Comparison of ENCODE assay signal across 13 mouse cellular contexts in genomic region chr17:45742371-45743147, GRCm38 (mm10). TPM values are rescaled to one million over a fixed set of nuclear protein-coding genes. Genes with fewer than 3 reads are reported as not detected.
DNase-seq lines count a peak whose midpoint lies in the region; ATAC-seq lines count a peak whose summit lies in the region.
"Had no signal": no experiment of that assay in that cellular context is flagged by ENCODE, and none has a peak within 500 bp of the region (broad histone marks: within the 10 kb centered on the region; RNA-seq: fewer than 3 reads in every experiment).

No protein-coding gene starts in this region.

- no peaks in the 10 kb centered on the region for H3K27me3 ChIP-seq in midbrain, embryonic 10.5 days (ENCODE audit: low read depth, poor library complexity, severe bottlenecking)
- H3K27me3 ChIP-seq in midbrain, embryonic 13.5 days, result no peaks in the 10 kb centered on the region
- no peaks in the 10 kb centered on the region for H3K27me3 ChIP-seq in lung, embryonic 16.5 days (ENCODE audit: control insufficient read depth, insufficient read depth, low read depth, low read length)
- H3K27me3 ChIP-seq: hindbrain, embryonic 13.5 days had no signal

- no peaks in the 10 kb centered on the region for H3K36me3 ChIP-seq in midbrain, embryonic 10.5 days
- H3K36me3 ChIP-seq in midbrain, embryonic 13.5 days, result no peaks in the 10 kb centered on the region
- no peaks in the 10 kb centered on the region for H3K36me3 ChIP-seq in lung, embryonic 16.5 days (ENCODE audit: control insufficient read depth, insufficient read depth, low read length)
- H3K36me3 ChIP-seq: hindbrain, embryonic 13.5 days had no signal

- H3K4me3 ChIP-seq in midbrain, embryonic 10.5 days, result no peak overlapping the region
- H3K4me3 ChIP-seq in midbrain, embryonic 13.5 days (replicated peaks), result no peak overlapping the region
- no peak overlapping the region for H3K4me3 ChIP-seq in lung, embryonic 16.5 days (ENCODE audit: low read length)
- H3K4me3 ChIP-seq: hindbrain, embryonic 13.5 days had no signal

- H3K9ac ChIP-seq in midbrain, embryonic 13.5 days (replicated peaks), result no peak overlapping the region
- H3K9ac ChIP-seq in lung, embryonic 16.5 days (ENCODE audit: low read length), result 0 out of 2 replicates have a peak overlapping the region, but pooled peaks have one; percentile 26
- H3K9ac ChIP-seq: hindbrain, embryonic 13.5 days had no signal

- no peaks in the 10 kb centered on the region for H3K9me3 ChIP-seq in midbrain, embryonic 10.5 days (replicated peaks)
- H3K9me3 ChIP-seq in midbrain, embryonic 13.5 days, result no peaks in the 10 kb centered on the region
- no peaks in the 10 kb centered on the region for H3K9me3 ChIP-seq in lung, embryonic 16.5 days (ENCODE audit: control insufficient read depth, low read length)
- H3K9me3 ChIP-seq: hindbrain, embryonic 13.5 days had no signal

- H3K4me1 ChIP-seq in midbrain, embryonic 10.5 days, result peaks cover 7% of the 10 kb centered on the region
- H3K4me1 ChIP-seq in midbrain, embryonic 13.5 days (replicated peaks), result no peaks in the 10 kb centered on the region; the same call in 1 of the 2 replicates
- H3K4me1 ChIP-seq in lung, embryonic 16.5 days (replicated peaks; ENCODE audit: control insufficient read depth, insufficient read depth, low read length), result peaks cover 7% of the 10 kb centered on the region; the same call in 1 of the 2 replicates

- 0 out of 2 replicates have a peak overlapping the region, but pooled peaks have one; percentile 14 for H3K27ac ChIP-seq in midbrain, embryonic 10.5 days (replicated peaks)
- no peak overlapping the region for H3K27ac ChIP-seq in midbrain, embryonic 13.5 days
- peak overlapping the region; percentile 32; the same call in 1 of the 2 replicates for H3K27ac ChIP-seq in lung, embryonic 16.5 days (ENCODE audit: low read length)
- H3K27ac ChIP-seq: hindbrain, embryonic 13.5 days; kidney, postnatal 0 days had no signal

- 58% methylated on average over 13 of the region's 13 CpGs for WGBS in midbrain, embryonic 10.5 days
- 62% methylated on average over 13 of the region's 13 CpGs for WGBS in midbrain, embryonic 13.5 days
- WGBS in lung, embryonic 16.5 days, result 30% methylated on average over 13 of the region's 13 CpGs

- no peak overlapping the region for H3K4me2 ChIP-seq in midbrain, embryonic 13.5 days (replicated peaks)
- H3K4me2 ChIP-seq in lung, embryonic 16.5 days (ENCODE audit: low read depth, low read length), result no peak overlapping the region
- H3K4me2 ChIP-seq: hindbrain, embryonic 13.5 days had no signal

- no peak for ATAC-seq in midbrain, embryonic 13.5 days
- ATAC-seq in lung, embryonic 16.5 days (ENCODE audit: low read depth), result peak; percentile 21
- ATAC-seq in CD4-positive, CD25-positive, alpha-beta regulatory T cell, adult 4 months, result no peak
- ATAC-seq in erythroid progenitor cell, adult 5-6 weeks (replicated peaks; ENCODE audit: low FRiP score, poor library complexity, severe bottlenecking), result no peak
- ATAC-seq: forebrain, embryonic 16.5 days had no signal

- DNase-seq in adrenal gland, postnatal 36 days, result peak; percentile 41 to 48
- DNase-seq in adrenal gland, adult 18-20 months (ENCODE audit: low spot score in 2 of 2), result no peak
- no peak for DNase-seq in midbrain, embryonic 10.5 days (ENCODE audit: low spot score)
- no peak for DNase-seq in thymus, postnatal 0 days (ENCODE audit: low spot score)
- DNase-seq: adrenal gland, adult 8-10 months; cerebellum, adult 11-12 months had no signal

RNA-seq across cellular contexts. Expression of gene 1600014C23Rik, which starts 8.9 kb away (rescaled TPM):
- not detected for total RNA-seq in adrenal gland, postnatal 36 days (2021)
- not detected for total RNA-seq in adrenal gland, adult 18-20 months (2021)
- 0.48 and 0.58 TPM in 2 replicates for polyA plus RNA-seq in midbrain, embryonic 10.5 days (2016; fragmentation: Nextera tagmentation; extraction: Ambion mirVana)
- polyA plus RNA-seq in midbrain, embryonic 13.5 days (2015; fragmentation: Nextera tagmentation; extraction: Ambion mirVana), result not detected in 2 replicates
- polyA plus RNA-seq in lung, embryonic 16.5 days (2015; fragmentation: Nextera tagmentation; extraction: Ambion mirVana), result not detected in 2 replicates
- polyA plus RNA-seq in thymus, postnatal 0 days (2015; fragmentation: Nextera tagmentation; extraction: Ambion mirVana), result not detected in 2 replicates
- polyA plus RNA-seq in CD4-positive, CD25-positive, alpha-beta regulatory T cell, adult 4 months (2017; shearing (Covaris generic)), result not detected
- not detected in 2 replicates for total RNA-seq in erythroid progenitor cell, adult 5-6 weeks (2015; ENCODE audit: low replicate concordance)
- total RNA-seq in erythroid progenitor cell, adult 5-6 weeks (2017; ENCODE audit: low replicate concordance), result not detected in 2 replicates
- total RNA-seq: adrenal gland, adult 8-10 months had no signal
- polyA plus RNA-seq: hindbrain, embryonic 13.5 days had no signal

RNA-seq across cellular contexts. Expression of gene Tmem63b, which starts 55.9 kb away (rescaled TPM):
- total RNA-seq in adrenal gland, postnatal 36 days (2021), result 10 to 100 TPM; 40.0 to 45.2 TPM
- total RNA-seq in adrenal gland, adult 18-20 months (2021), result 10 to 100 TPM; 41.0 to 41.4 TPM
- polyA plus RNA-seq in midbrain, embryonic 10.5 days (2016; fragmentation: Nextera tagmentation; extraction: Ambion mirVana), result 60.5 and 82.0 TPM in 2 replicates
- polyA plus RNA-seq in midbrain, embryonic 13.5 days (2015; fragmentation: Nextera tagmentation; extraction: Ambion mirVana), result 124 and 133 TPM in 2 replicates
- polyA plus RNA-seq in lung, embryonic 16.5 days (2015; fragmentation: Nextera tagmentation; extraction: Ambion mirVana), result 52.7 and 55.6 TPM in 2 replicates
- polyA plus RNA-seq in thymus, postnatal 0 days (2015; fragmentation: Nextera tagmentation; extraction: Ambion mirVana), result 16.6 and 18.6 TPM in 2 replicates
- polyA plus RNA-seq in CD4-positive, CD25-positive, alpha-beta regulatory T cell, adult 4 months (2017; shearing (Covaris generic)), result 1 to 10 TPM; 3.8 to 4.8 TPM
- total RNA-seq in erythroid progenitor cell, adult 5-6 weeks (2015; ENCODE audit: low replicate concordance), result 3.2 and 3.8 TPM in 2 replicates
- total RNA-seq in erythroid progenitor cell, adult 5-6 weeks (2017; ENCODE audit: low replicate concordance), result 5.9 and 11.6 TPM in 2 replicates

RNA-seq across cellular contexts. Expression of gene Mrpl14, which starts 56.4 kb away (rescaled TPM):
- total RNA-seq in adrenal gland, postnatal 36 days (2021), result 100 to 1,000 TPM; 115 to 118 TPM
- 100 to 1,000 TPM; 104 to 109 TPM for total RNA-seq in adrenal gland, adult 18-20 months (2021)
- 148 and 155 TPM in 2 replicates for polyA plus RNA-seq in midbrain, embryonic 10.5 days (2016; fragmentation: Nextera tagmentation; extraction: Ambion mirVana)
- polyA plus RNA-seq in midbrain, embryonic 13.5 days (2015; fragmentation: Nextera tagmentation; extraction: Ambion mirVana), result 115 and 121 TPM in 2 replicates
- polyA plus RNA-seq in lung, embryonic 16.5 days (2015; fragmentation: Nextera tagmentation; extraction: Ambion mirVana), result 191 and 214 TPM in 2 replicates
- polyA plus RNA-seq in thymus, postnatal 0 days (2015; fragmentation: Nextera tagmentation; extraction: Ambion mirVana), result 174 and 197 TPM in 2 replicates
- 10 to 100 TPM; 91.5 to 92.9 TPM for polyA plus RNA-seq in CD4-positive, CD25-positive, alpha-beta regulatory T cell, adult 4 months (2017; shearing (Covaris generic))
- 28.8 and 39.8 TPM in 2 replicates for total RNA-seq in erythroid progenitor cell, adult 5-6 weeks (2015; ENCODE audit: low replicate concordance)
- total RNA-seq in erythroid progenitor cell, adult 5-6 weeks (2017; ENCODE audit: low replicate concordance), result 8.5 and 8.7 TPM in 2 replicates

Comparison
In these comparisons a context has a peak if more than half of its experiments do, and no peak if none do; other contexts are left out.
1. DNase-seq: peak in adrenal gland, postnatal 36 days (2 of 2); none in adrenal gland, adult 18-20 months (0 of 2), midbrain, embryonic 10.5 days (single experiment) and thymus, postnatal 0 days (single experiment).